Mouse (Mus musculus) left cerebral cortex, postnatal 10 days (tissue): ENCODE data around the gene Nav1. TPM values are rescaled to one million over a fixed set of nuclear protein-coding genes. Genes with fewer than 3 reads are reported as not detected.
"Not testable (repeated sequence)": the region's sequence is repeated elsewhere in the genome, so short reads cannot be mapped to it uniquely, and the experiment has no call there.

Source experiments
- DNase-seq, 2 experiments: peaks; one replicate each; pipeline ENCODE4 v3.0.0; 2021 to 2022; ENCODE audit warnings: low spot score in 2 of 2, mixed read lengths in 1 of 2; ENCODE audit errors: extremely low spot score in 1 of 2
- intact Hi-C: fragments of 180-260 bp; cut with DNase I; formaldehyde crosslinking; loops from one replicate; pipeline ENCODE4 v1.15.1; 2025
- total RNA-seq, 2 experiments: library from RNA; stranded (reverse); gene quantifications; 2 replicates each; pipeline ENCODE4 v1.2.3; 2021

The Nav1 gene
- total RNA-seq, 2 experiments from 2014 or later = 227 to 238 TPM

DNA sequence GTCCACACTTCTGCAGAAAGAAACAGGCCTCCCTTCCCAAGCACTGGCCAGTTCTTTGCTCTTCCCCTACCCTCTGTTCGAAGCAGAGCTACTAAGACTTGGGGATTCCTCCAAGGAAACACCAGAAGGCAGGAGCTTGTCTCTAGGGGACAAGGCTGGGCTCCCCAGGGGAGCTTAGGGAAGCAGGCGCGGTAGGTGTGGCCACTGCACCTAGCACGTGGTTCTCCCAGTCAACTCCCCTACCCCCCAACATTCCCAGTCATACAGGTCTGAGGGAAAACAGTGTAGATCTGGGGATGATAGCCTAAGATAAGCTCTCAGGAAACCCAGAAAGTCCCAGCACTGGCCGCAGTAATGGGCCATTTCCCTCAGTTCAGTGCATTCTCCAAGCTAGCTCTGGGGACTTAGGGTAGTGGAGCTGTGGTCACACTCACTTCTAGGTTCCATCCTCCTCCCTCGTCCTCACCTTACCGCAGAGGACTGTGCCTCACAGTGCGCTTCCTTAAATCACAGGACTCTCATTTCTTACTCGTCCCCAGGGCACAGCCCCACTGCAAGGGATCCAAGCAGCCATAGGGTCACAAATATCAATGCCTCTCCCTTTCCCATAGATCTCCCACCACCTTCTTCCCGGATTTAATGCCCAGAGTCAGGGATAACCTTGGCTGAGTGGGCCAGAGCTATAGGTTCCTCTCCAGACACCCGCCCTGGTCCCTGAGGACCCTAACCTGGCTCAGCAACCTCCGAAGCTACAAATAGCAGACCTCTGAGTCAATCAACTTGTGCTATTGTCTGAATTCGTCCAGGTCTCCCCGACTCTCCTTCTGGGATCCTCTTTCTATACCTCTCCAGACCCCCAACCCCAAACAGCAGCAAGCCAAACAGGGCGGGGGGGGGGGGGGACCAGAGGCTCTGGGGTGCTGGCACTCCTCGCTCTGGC is 97.7 kb downstream of the Nav1 start:
- intact Hi-C loops = no loop called here
- no peak for DNase-seq

DNA sequence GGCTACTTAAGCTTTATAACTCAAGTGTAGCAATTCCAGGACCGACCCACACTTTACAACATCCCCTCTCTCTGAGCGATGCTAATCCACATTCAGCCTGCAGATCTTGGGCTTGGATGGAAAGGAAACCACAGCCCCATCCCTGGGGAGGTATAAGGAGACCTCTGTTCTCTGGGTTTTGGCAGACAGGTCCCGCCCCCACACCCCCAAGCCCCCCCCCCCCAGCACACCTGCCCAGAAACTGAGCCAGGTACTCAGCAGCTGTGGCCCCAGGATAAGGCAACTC is 98.8 kb downstream of the Nav1 start:
- no peak for DNase-seq
- intact Hi-C loops = no loop called here

DNA sequence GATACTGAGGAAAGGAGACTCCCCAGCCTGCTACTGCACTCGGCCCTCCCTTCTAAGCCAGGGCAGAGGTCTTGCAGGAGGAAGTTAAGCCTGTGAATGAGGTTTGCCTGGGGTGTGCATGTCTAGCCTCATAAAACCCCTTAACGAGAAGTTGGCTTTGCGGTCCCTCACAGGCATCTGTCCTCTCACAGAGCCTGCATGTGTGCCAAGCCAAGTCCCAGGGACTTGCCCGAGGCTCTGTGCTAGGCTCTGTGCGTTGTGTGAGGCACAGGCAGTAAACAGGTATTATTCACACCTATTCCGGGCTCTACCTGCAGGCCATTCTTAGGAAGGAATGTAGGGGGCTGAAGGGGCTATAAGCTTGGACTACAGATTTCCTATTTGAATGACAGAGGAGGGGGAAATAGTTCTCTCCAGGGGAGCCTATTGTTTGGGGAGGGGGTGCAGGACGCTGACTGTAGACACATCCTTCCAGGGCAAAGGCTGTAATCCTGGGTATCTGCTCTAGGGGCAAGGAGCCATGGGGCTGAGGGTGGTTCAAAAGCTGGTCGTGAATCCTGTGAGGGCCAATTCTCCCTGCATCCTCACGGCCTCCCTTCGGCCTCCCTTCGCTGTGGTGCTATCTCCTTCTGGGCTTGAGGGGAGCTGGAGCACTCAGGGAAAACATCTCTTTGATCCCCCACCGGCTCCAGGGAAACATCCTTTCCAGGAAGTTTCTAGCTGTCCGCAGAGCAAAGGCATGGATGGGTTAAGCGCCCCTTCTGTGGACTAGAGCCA is 99.3 kb downstream of the Nav1 start:
- no peak for DNase-seq
- intact Hi-C loops = no loop called here

DNA sequence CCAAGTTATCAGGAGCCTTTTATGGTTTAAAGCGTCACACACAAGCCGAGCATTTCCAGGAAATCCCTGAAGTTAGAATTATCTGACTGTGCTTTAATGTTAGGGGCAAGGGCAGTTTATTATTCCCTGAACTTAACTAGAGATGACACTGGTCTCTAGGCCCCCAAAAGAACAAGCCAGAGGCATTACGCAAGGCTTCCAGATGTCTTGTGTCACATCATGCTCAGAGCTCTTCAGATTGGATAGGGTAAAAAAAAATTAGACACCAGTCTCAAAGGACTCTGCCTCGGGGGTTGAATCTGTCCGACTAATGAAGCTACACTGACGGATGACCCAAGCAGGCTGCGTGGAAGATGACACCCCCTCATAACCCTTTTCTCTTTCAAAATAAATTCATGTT is 101.6 kb downstream of the Nav1 start:
- DNase-seq = no peak
- intact Hi-C loops = no loop called here

DNA sequence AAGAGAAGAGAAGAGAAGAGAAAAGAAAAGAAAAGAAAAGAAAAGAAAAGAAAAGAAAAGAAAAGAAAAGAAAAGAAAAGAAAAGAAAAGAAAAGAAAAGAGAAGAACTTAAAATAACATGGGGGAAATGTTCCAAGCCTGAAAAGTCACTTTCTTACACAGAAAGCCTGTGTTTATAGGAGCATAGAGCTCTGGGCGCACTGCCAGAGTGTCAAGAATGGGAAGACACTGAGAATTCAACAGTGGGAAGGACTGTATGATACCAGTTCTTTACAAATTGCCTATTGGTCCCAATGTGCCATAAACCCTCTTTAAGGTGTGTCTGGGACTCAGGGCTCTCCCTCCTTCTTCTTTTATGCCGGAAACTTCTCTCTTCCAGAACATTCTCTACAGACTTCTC is 103.7 kb downstream of the Nav1 start:
- intact Hi-C loops = no loop called here
- DNase-seq = peak; percentile 32 to 65

DNA sequence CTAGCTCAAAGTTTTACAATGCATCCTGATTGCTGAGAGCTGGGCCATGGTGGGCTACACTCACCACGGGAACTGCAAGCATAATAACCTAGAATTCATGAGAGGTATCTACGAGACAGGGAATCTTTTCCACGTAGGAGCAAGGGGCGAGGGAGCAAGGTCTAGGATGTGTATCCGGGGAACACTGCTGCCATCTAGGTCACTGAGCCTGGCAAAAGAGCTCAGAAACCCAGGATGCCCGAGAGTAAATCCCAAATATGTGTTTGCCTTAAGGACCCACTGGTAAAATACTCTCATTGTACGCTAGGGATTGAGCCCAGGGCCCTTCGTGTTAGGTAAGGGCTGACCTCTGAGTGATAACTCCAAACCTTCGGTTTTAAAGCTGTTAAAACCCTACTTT is 104.3 kb downstream of the Nav1 start:
- intact Hi-C loops = no loop called here
- DNase-seq = no peak

DNA sequence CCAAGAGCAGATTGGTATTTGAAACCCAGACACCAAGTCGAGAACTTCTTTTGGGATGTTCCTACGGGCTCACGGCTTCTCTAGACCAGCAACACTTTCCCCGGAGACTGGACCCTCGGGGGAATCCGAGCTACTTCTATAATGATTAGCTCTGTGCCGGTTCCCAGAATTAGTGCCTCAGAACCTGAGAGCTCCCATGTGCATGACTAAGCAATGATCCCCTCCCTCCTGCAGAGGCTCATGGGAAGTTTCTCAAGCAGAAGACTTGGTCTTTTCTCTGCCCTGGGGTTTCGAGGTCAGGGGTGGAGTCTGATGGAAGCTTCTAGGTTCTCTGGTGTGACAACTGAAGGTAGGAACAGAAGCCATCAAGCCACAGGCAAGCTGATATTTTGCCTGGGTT is 105.0 kb downstream of the Nav1 start:
- no peak for DNase-seq
- intact Hi-C loops = no loop called here

DNA sequence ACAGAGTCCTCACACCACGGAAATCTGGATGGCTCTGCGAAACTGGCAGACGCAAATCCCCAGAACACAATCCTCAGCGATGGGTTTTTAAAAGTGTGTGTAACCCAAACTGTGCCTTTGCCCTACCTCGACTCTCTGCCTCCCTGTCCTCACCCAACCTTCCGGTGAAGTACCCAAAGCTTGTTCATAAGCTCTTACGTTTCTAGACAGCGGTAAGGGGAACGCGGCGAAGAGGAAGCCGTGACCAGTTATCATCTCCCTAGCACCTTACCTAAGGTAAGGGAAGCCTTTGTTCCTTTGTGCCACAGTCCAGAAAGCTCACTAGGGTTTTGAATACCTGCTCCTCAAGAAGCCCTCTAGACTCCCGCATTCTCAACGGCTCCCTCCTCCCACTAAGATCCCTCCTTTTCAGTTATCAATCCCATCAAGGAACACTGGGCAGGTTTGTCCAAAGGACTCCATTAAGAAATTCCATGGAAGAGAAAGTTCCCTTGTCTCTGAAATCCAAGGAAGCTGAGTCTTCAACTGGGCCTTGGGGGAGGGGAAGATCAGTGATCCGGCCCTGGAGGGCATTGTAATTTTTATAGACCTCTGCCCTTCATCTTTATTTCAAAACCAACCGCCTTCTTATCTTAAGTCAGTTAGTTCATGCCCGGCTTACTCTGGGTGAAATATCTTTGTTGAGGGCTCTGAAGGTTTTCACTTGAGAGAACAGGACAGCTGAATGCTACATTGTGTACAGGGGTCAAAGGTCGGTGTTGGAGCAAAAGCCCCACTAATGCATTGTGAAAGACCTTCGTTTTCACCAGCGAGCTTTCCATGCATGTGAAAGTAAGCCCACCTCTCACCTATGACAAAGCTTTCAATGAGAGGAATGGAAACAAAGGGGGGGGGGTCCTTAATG is 108.4 kb downstream of the Nav1 start:
- intact Hi-C loops = no loop called here
- no peak for DNase-seq

DNA sequence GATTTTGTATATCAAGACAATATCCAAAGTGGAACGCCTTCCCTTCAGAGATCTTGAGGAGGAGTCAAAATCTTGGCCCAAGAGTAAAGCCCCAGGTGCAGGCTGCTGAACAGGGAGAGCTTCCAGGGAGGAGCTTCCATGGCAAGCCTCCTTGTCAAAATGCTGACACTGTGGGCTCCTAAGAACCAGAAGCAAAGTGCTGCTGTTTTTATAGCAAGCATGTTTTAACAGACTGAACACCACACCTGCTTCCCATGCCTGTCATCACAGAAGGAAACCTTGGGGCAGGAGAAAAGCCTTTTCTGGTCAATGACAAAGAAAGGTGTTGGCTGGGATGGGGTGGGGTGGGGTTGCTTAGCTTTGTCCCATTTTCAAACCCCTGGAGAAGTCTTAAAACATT is 112.0 kb downstream of the Nav1 start:
- DNase-seq = no peak
- intact Hi-C loops = no loop called here

DNA sequence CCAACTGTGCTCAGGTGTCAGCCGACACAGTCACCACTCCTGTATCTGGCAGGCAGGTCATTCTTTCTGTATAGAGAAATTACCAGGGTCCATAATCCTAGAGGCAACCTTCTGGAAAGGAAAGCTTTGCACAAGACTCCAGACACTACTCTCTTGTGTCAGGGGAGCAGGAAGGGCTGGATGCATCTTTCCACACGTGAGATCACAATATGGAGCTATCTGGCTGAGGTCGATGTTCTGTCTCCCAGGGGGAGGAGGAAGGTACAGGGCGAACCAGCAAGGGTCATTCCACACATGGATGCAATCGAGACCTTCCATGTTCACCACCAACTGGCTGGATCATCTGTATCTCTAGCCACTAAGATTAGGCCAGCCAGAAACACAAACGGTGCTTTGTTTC is 113.2 kb downstream of the Nav1 start:
- intact Hi-C loops = no loop called here
- DNase-seq = no peak

DNA sequence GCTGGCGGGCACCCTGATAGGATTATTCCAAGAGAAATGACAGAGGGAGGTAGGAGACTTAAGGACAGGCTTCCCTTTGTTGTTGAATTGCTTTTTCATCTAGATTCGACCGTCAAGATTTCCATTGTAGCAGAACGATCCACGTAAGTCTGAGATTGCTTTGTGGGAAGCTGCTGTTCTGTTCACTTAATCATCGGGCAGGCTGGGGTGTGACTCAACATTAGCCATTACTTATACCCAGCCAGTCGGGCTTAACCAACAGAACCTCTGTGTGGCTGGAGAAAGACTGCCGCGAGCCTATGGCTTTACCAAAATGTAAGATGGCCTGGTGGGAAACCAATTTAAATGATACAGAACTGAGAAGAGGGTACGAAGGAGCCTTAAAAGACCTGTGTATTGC is 114.7 kb downstream of the Nav1 start:
- intact Hi-C loops = no loop called here
- no peak for DNase-seq

DNA sequence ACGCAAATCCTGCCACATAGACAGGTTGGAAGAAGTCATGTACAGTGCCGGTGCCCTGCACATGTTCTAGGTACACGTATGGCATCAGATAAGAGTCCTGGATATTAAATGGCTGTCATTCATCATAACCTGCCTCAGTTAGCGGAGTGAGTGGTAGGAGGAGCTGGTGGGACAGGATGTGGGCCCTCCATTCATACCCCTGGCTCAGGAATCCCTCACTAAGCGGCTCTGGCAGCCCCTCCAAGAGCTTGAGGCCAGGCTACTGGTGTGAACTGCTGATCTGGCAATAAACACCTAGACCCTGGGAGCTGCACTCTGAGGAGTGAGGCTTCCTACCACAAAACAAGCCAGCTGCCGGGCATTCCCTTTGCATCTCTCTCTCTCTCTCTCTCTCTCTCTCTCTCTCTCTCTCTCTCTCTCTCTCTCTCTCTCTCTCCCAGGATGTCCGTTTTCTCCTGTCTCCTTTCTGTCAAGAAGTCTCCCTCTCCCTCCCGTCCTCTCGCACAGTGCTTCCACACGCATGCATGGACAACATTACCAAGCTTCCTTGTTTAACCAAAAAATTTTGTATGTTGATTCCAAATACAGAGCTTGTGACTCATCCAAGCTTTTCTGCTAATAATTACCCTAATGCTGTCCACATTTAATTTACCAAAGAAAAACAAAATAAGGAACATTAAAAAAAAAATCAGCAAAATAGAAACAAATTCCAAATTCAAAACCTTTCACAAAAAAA is 116.0 kb downstream of the Nav1 start:
- intact Hi-C loops = no loop called here
- no peak for DNase-seq

DNA sequence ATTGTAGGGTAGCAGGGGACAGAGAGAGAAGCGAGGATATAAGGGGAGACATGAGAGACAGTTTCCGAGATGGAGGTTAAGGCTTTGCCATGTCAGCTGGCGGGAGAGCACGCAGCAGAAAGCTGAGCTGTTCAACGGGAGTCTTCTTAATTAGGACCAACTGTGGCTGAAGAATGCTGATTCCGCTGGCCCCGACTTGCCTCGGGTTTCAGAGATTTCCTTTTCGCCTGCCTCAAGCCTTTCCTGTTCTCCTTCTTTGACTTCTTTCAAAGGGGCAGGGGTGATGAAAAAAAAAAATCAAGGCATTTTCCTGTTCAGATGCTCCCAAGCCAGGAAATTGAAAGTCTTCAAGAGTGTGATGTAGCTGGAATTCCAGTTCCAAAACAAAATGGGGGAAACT is 118.2 kb downstream of the Nav1 start:
- intact Hi-C loops = no loop called here
- no peak for DNase-seq

DNA sequence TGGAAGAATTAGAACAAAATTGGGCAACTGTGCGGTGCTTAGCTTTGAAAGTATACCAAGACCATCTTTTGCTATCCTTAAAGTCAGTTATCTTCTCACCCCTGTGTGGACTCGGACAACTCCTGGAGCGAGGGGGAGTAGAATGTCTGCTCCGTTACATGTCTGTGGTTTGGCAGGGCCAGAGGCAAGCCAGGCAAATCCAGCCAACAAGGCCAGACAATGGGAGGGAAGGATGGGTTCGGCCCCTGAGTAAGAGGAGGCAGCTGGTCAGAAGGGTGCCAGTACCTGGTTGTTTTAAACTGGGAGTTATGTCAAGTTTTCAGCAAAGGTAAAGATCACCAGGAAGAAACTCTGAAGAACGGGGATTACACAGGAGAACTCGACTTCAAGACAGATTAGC is 121.9 kb downstream of the Nav1 start:
- intact Hi-C loops = no loop called here
- DNase-seq = no peak

DNA sequence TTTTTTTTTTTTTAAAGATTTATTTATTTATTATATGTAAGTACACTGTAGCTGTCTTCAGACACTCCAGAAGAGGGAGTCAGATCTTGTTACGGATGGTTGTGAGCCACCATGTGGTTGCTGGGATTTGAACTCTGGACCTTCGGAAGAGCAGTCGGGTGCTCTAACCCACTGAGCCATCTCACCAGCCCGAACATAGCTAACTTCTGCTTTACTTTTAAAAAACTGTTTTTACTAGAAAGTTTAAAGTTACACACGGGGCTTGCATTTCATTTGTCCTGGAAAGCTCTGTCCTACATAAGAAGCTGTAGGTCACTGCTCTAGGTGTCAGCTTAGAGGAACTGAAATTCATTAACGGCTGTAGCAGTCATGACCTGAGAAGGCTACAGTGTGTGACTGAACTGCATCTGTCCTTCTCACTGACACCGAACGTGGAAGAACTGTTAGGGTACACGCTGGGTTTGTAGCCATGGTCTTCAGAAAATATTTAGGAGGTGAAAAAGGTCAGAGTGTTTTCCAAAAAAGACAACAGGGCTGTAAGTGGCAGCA is 122.5 kb downstream of the Nav1 start:
- DNase-seq = not testable (repeated sequence)

DNA sequence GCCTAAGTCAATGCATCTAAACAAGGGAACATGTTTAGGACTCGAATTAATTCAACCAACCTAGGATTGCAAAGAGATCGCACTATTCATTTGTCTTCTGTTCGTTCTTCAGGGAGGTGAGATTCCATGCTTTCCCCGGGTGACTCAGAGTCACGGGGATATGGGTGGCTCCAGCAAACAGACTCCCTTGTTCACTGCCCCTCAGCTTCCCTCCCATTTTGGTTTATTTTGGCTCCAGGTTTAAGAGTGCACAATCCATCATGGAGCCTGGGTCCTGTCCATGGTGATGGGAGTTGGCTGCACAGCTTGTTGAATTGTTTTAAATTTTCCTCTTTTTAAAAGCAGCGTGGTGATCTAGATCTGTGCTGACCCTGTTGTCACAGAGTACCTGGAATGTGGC is 123.1 kb downstream of the Nav1 start:
- intact Hi-C loops = no loop called here
- DNase-seq = no peak

More for the DNA sequence above, 122.5 kb downstream of the Nav1 start:
- intact Hi-C loops = not testable (repeated sequence)

DNA sequence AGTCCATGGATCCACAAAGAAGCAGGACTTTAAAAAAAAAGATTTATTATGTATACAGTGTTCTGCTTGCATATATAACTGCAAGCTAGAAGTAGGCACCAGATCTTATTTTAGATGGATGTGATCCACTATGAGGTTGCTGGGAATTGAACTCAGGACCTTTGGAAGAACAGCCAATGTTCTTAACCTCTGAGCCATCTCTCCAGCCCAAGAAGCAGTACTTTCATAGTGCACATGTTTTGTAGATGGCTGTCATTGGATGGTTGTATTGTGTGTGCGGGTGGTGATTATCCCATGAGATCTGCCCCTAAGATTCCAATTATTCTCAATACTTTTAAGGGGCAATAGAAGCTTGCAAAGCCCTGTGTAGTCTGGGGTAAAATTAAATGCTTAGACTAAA is 124.4 kb downstream of the Nav1 start:
- DNase-seq = no peak
- intact Hi-C loops = no loop called here

DNA sequence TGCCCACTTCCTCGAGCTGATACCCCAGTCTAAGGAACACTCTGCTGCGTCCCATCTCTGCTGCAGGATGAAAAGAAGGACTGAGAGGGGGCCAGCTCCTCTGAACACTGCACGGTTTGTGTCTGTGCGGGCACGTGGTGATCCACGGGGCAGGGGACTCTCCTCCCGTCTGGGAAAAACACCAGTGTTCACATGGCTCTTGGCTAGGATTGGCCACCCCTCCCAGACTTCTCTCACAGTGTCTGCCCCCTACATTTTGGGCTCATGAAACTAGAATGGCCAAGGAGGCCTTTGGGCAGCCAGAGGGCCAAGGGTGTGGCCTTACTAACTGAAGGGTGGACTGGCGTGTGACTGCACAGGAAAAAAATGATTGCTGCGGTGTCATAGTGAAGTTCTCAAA is 125.4 kb downstream of the Nav1 start:
- DNase-seq = no peak
- intact Hi-C loops = no loop called here

DNA sequence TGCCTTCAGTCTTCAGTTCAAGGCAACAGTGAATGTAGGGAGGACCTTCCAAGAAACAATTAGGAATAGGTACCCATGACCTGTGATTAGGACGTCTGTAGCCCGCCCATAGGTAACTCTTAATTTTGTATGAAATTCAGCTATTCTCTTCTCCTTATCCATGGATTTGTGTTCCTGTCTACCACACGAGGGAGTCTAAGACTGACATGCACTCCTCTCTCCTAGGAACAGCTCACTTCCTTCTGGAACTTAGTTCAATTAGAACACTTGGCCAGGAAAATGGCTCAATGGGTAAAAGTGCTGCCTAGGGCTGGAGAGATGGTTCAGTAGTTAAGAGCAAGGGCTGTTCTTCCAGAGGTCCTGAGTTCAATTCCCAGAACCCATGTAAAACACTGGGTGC is 126.3 kb downstream of the Nav1 start:
- intact Hi-C loops = no loop called here
- DNase-seq = no peak
